Mouse (Mus musculus) kidney, embryonic 14.5 days (tissue): ENCODE results near the gene Gm5741. TPM values are rescaled to one million over a fixed set of nuclear protein-coding genes. Genes with fewer than 3 reads are reported as not detected.

Experiments used
- ATAC-seq: fragments of 200-750 bp; cut with Nextera tagmentation; 2 replicates; pipeline ENCODE4 v1.8.0; 2017; ENCODE audit warnings: moderate number of reproducible peaks, mild to moderate bottlenecking, moderate TSS enrichment, moderate library complexity; ENCODE audit not compliant: low FRiP score, low TSS enrichment
- H3K27ac ChIP-seq: fragments of 300-500 bp; sonication (generic); 2 replicates; pipeline ENCODE4 v1.5.1; 2014; ENCODE audit warnings: low read depth, mild to moderate bottlenecking, low read length, moderate library complexity, mixed read lengths
- H3K27me3 ChIP-seq: fragments of 300-500 bp; sonication (generic); 2 replicates; pipeline ENCODE4 v1.6.1; 2014; ENCODE audit warnings: mild to moderate bottlenecking, low read length; ENCODE audit not compliant: control insufficient read depth, insufficient read depth
- H3K36me3 ChIP-seq: fragments of 300-500 bp; sonication (generic); 2 replicates; pipeline ENCODE4 v1.6.1; 2014; ENCODE audit warnings: low read length, mixed read lengths; ENCODE audit not compliant: control insufficient read depth, insufficient read depth
- H3K4me1 ChIP-seq: fragments of 300-500 bp; sonication (generic); 2 replicates; pipeline ENCODE4 v1.6.1; 2014; ENCODE audit warnings: low read length, mixed read lengths; ENCODE audit not compliant: control insufficient read depth, insufficient read depth
- H3K4me2 ChIP-seq: fragments of 300-500 bp; sonication (generic); replicated peaks from 2 replicates; pipeline ENCODE4 v1.6.1; 2014; ENCODE audit warnings: low read depth, mild to moderate bottlenecking, low read length
- H3K4me3 ChIP-seq: fragments of 300-500 bp; sonication (generic); 2 replicates; pipeline ENCODE4 v1.5.1; 2014; ENCODE audit warnings: mild to moderate bottlenecking, low read length
- H3K9ac ChIP-seq: fragments of 300-500 bp; sonication (generic); 2 replicates; pipeline ENCODE4 v1.6.1; 2014; ENCODE audit warnings: low read depth, mild to moderate bottlenecking, low read length, moderate library complexity
- H3K9me3 ChIP-seq: fragments of 300-500 bp; sonication (generic); 2 replicates; pipeline ENCODE4 v1.6.1; 2016; ENCODE audit warnings: low read length; ENCODE audit not compliant: control insufficient read depth
- WGBS: fragments of 180-500 bp; shearing (Covaris S2); extraction: QIAGEN DNeasy Blood & Tissue Kit; methylation state at CpG from one replicate; pipeline ENCODE4 v1.1.7; 2014; 5-methylcytosine and 5-hydroxymethylcytosine counted together
- polyA plus RNA-seq: library from polyadenylated mRNA; unstranded; fragments of >200 nt; fragmentation: Nextera tagmentation; extraction: Ambion mirVana; gene quantifications from 2 replicates; pipeline ENCODE4 v1.2.1, GENCODE M21; 2014

Gm5741 gene
- polyA plus RNA-seq, 1 experiment from 2014 or later = 1.1 TPM

GRCm38 (mm10) chr8:85071514-85072281 is 3.9 kb upstream of the Gm5741 start, which contains the start of gene Dhps:
Gene Dhps, plus strand, starts transcription at chr8:85071757.
- Histone ChIP-seq H3K4me3 (peak within 1 kb of the TSS; percentile 93), H3K4me2 (peak within 1 kb of the TSS; percentile 65), H3K9ac (peak within 1 kb of the TSS; percentile 94), H3K27ac (peak within 1 kb of the TSS; percentile 98), H3K27me3 (no peaks in the 10 kb centered on the region), H3K4me1 (no peaks in the 10 kb centered on the region; the same call in none of the 2 replicates), H3K36me3 (peaks cover 32% of the 10 kb centered on the region), H3K9me3 (no peaks in the 10 kb centered on the region)
- peak; percentile 89 for ATAC-seq
- WGBS = under 1% methylated on average over 67 of the region's 68 CpGs

GRCm38 (mm10) chr8:85071041-85071440 is 3.3 kb upstream of the Gm5741 start:
- Histone ChIP-seq H3K36me3 (peaks cover 30% of the 10 kb centered on the region), H3K27ac (peak overlapping the region; percentile 98), H3K4me2 (peak overlapping the region; percentile 65), H3K9me3 (no peaks in the 10 kb centered on the region), H3K4me3 (peak overlapping the region; percentile 93), H3K9ac (peak overlapping the region; percentile 94; the same call in 1 of the 2 replicates), H3K27me3 (no peaks in the 10 kb centered on the region), H3K4me1 (no peaks in the 10 kb centered on the region; the same call in none of the 2 replicates)
- no peak for ATAC-seq
- 75% methylated on average over 5 of the region's 5 CpGs for WGBS

DNA sequence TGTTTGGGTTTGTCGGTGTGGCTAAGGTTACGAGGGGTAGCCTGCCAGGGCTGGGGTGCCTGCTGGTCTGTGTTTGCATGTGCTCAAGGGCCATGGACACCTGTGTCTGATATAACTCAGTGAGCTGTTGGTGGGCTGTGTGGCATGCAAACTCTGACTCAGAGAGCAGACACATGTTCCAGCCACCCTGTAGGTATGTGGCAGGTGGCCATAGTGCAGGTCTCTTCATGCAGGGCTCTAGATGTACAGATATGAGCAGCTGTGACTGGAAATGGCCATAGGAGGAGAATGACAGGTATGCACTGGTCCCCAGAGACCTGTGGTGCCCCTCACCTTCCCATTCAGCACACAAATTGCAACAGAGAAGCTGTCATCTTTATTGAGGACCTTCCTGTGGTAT is 627 bp downstream of the Gm5741 start:
- no peaks in the 10 kb centered on the region for H3K27me3 ChIP-seq
- H3K36me3 ChIP-seq = peaks cover 15% of the 10 kb centered on the region; the same call in 1 of the 2 replicates
- ATAC-seq = no peak
- H3K9me3 ChIP-seq = no peaks in the 10 kb centered on the region
- H3K4me1 ChIP-seq = no peaks in the 10 kb centered on the region; the same call in 1 of the 2 replicates
- H3K4me3 ChIP-seq = no peak overlapping the region
- no peak overlapping the region for H3K4me2 ChIP-seq
- no peak overlapping the region for H3K9ac ChIP-seq
- H3K27ac ChIP-seq = no peak overlapping the region
- WGBS = 96% methylated on average over 2 of the region's 2 CpGs

GRCm38 (mm10) chr8:85065213-85065612 is 2.6 kb downstream of the Gm5741 start:
- Histone ChIP-seq H3K27me3 (no peaks in the 10 kb centered on the region), H3K36me3 (peaks cover 15% of the 10 kb centered on the region; the same call in 1 of the 2 replicates), H3K9ac (no peak overlapping the region), H3K9me3 (no peaks in the 10 kb centered on the region), H3K4me3 (no peak overlapping the region), H3K4me2 (no peak overlapping the region), H3K4me1 (peaks cover 6% of the 10 kb centered on the region), H3K27ac (no peak overlapping the region)
- 39% methylated on average over 2 of the region's 2 CpGs for WGBS
- ATAC-seq = no peak

- Histone ChIP-seq H3K27me3 (no peaks in the 10 kb centered on the region), H3K4me1 (peaks cover 6% of the 10 kb centered on the region), H3K27ac (no peak overlapping the region), H3K4me3 (no peak overlapping the region), H3K9me3 (no peaks in the 10 kb centered on the region), H3K9ac (no peak overlapping the region), H3K4me2 (no peak overlapping the region), H3K36me3 (peaks cover 17% of the 10 kb centered on the region; the same call in 1 of the 2 replicates)
- 96% methylated on average over 4 of the region's 4 CpGs for WGBS
- ATAC-seq = no peak
These were observed 5.2 kb downstream of the Gm5741 start for GRCm38 (mm10) chr8:85062603-85063002.

DNA sequence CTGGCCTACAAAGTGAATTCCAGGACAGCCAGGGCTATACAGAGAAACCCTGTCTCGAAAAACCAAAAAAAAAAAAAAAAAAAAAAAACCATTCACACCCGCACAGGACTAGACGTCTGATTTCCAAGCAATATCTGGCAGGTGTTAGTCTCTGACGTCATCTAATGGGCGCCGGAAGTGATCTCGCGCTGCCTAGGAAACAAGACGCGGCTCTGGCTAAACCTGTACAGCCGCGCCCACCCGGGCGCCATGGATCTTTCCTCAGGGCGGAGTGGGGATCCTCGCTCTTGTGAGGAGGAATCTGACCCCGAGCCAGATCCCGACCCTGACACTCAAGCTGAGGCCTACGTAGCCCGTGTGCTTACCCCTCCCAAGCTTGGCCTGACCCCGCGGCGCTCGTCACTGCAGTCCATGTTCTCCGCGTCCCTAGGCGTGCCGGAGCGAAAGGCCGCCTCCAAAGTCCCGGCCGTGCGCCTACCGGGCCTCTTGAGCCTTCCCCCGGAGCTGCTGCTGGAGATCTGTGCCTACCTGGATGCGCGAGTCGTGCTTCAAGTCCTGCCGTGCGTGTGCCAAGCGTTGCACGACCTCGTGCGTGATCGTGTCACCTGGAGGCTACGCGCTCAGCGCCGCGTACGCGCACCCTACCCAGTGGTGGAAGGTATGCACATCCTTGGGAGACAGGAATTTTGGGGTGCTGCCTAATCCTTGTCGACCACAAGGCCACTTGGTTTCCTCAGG is 7.7 kb downstream of the Gm5741 start, which contains the start of gene Fbxw9:
Gene Fbxw9, plus strand, starts transcription at position 177 of the 738 bp plus-strand sequence.
- peaks cover 6% of the 10 kb centered on the region for H3K4me1 ChIP-seq

GRCm38 (mm10) chr8:85057367-85057766 is 10.4 kb downstream of the Gm5741 start:
- no peaks in the 10 kb centered on the region for H3K27me3 ChIP-seq
- H3K9ac ChIP-seq = no peak overlapping the region
- no peak overlapping the region for H3K27ac ChIP-seq
- no peaks in the 10 kb centered on the region for H3K9me3 ChIP-seq
- no peak overlapping the region for H3K4me3 ChIP-seq
- H3K4me1 ChIP-seq = peaks cover 6% of the 10 kb centered on the region
- peaks cover 49% of the 10 kb centered on the region for H3K36me3 ChIP-seq
- H3K4me2 ChIP-seq = no peak overlapping the region
- 80% methylated on average over 7 of the region's 7 CpGs for WGBS
- ATAC-seq = no peak

More for the DNA sequence above, 7.7 kb downstream of the Gm5741 start, which contains the start of gene Fbxw9:
- WGBS = under 1% methylated on average over 52 of the region's 53 CpGs
- Histone ChIP-seq H3K9ac (peak within 1 kb of the TSS; percentile 76), H3K27me3 (no peaks in the 10 kb centered on the region), H3K27ac (no peak within 1 kb of the TSS), H3K4me3 (peak within 1 kb of the TSS; percentile 89), H3K4me2 (peak within 1 kb of the TSS; percentile 91), H3K36me3 (peaks cover 26% of the 10 kb centered on the region), H3K9me3 (no peaks in the 10 kb centered on the region)
- peak; percentile 93 for ATAC-seq

- H3K27ac ChIP-seq = no peak overlapping the region
- peaks cover 6% of the 10 kb centered on the region; the same call in 1 of the 2 replicates for H3K4me1 ChIP-seq
- no peak overlapping the region for H3K9ac ChIP-seq
- no peaks in the 10 kb centered on the region for H3K27me3 ChIP-seq
- no peak for ATAC-seq
- peaks cover 87% of the 10 kb centered on the region for H3K36me3 ChIP-seq
- no peak overlapping the region for H3K4me3 ChIP-seq
- 92% methylated on average over 6 of the region's 6 CpGs for WGBS
- H3K4me2 ChIP-seq = no peak overlapping the region
- no peaks in the 10 kb centered on the region for H3K9me3 ChIP-seq
These were observed 24.2 kb downstream of the Gm5741 start for GRCm38 (mm10) chr8:85043619-85044018.
